Mouse (Mus musculus): ENCODE data around the gene Gtdc1. TPM values are rescaled to one million over a fixed set of nuclear protein-coding genes. Genes with fewer than 3 reads are reported as not detected.

Gtdc1 gene
- polyA plus RNA-seq, 1 experiment from 2014 or later: 19.2 TPM

- Histone ChIP-seq H3K27ac (replicated peaks) (no peak overlapping the region), H3K9me3 (no peaks in the 10 kb centered on the region), H3K4me1 (replicated peaks) (no peaks in the 10 kb centered on the region), H3K36me3 (no peaks in the 10 kb centered on the region), H3K27me3 (no peaks in the 10 kb centered on the region), H3K4me2 (no peak overlapping the region), H3K4me3 (no peak overlapping the region), H3K9ac (no peak overlapping the region)
- no peak for ATAC-seq (ENCODE audit: low FRiP score, low read depth)
- 64% methylated on average over 3 of the region's 3 CpGs for WGBS
Observed at GRCm38 (mm10) chr2:44956232-44956631, 28.8 kb upstream of the Gtdc1 start.

GRCm38 (mm10) chr2:44955506-44955905 is 28.0 kb upstream of the Gtdc1 start:
- H3K4me2 ChIP-seq: no peak overlapping the region

GRCm38 (mm10) chr2:44954180-44954579 is 26.7 kb upstream of the Gtdc1 start:
- Histone ChIP-seq H3K4me2 (no peak overlapping the region), H3K27me3 (no peaks in the 10 kb centered on the region), H3K9me3 (no peaks in the 10 kb centered on the region), H3K36me3 (no peaks in the 10 kb centered on the region), H3K4me3 (no peak overlapping the region), H3K9ac (no peak overlapping the region), H3K27ac (replicated peaks) (no peak overlapping the region), H3K4me1 (replicated peaks) (no peaks in the 10 kb centered on the region)
- 89% methylated on average over 1 of the region's 1 CpGs for WGBS
- ATAC-seq (ENCODE audit: low FRiP score, low read depth): no peak

More at GRCm38 (mm10) chr2:44955506-44955905, 28.0 kb upstream of the Gtdc1 start:
- ATAC-seq (ENCODE audit: low FRiP score, low read depth): no peak
- no peak overlapping the region for H3K9ac ChIP-seq
- 93% methylated on average over 6 of the region's 6 CpGs for WGBS
- no peak overlapping the region for H3K4me3 ChIP-seq
- H3K4me1 ChIP-seq (replicated peaks): no peaks in the 10 kb centered on the region
- H3K27me3 ChIP-seq: no peaks in the 10 kb centered on the region
- no peak overlapping the region for H3K27ac ChIP-seq (replicated peaks)
- no peaks in the 10 kb centered on the region for H3K9me3 ChIP-seq
- no peaks in the 10 kb centered on the region for H3K36me3 ChIP-seq

GRCm38 (mm10) chr2:44952830-44953422 is 25.5 kb upstream of the Gtdc1 start:
- no peaks in the 10 kb centered on the region for H3K27me3 ChIP-seq
- H3K36me3 ChIP-seq: no peaks in the 10 kb centered on the region
- no peak overlapping the region for H3K4me3 ChIP-seq
- no peak overlapping the region for H3K4me2 ChIP-seq
- ATAC-seq (ENCODE audit: low FRiP score, low read depth): no peak
- no peaks in the 10 kb centered on the region for H3K4me1 ChIP-seq (replicated peaks)
- WGBS: 34% methylated on average over 6 of the region's 6 CpGs
- H3K9me3 ChIP-seq: no peaks in the 10 kb centered on the region
- no peak overlapping the region for H3K9ac ChIP-seq
- H3K27ac ChIP-seq (replicated peaks): no peak overlapping the region

GRCm38 (mm10) chr2:44951651-44952213 is 24.3 kb upstream of the Gtdc1 start:
- Histone ChIP-seq H3K9ac (no peak overlapping the region), H3K27ac (replicated peaks) (no peak overlapping the region), H3K4me3 (no peak overlapping the region), H3K9me3 (no peaks in the 10 kb centered on the region), H3K4me2 (no peak overlapping the region), H3K27me3 (no peaks in the 10 kb centered on the region), H3K36me3 (no peaks in the 10 kb centered on the region), H3K4me1 (replicated peaks) (no peaks in the 10 kb centered on the region)
- WGBS: 54% methylated on average over 4 of the region's 4 CpGs
- ATAC-seq (ENCODE audit: low FRiP score, low read depth): no peak

- Histone ChIP-seq H3K4me1 (replicated peaks) (no peaks in the 10 kb centered on the region), H3K27ac (replicated peaks) (no peak overlapping the region), H3K4me2 (no peak overlapping the region), H3K27me3 (no peaks in the 10 kb centered on the region), H3K4me3 (no peak overlapping the region), H3K36me3 (no peaks in the 10 kb centered on the region), H3K9ac (no peak overlapping the region), H3K9me3 (no peaks in the 10 kb centered on the region)
- whole genome bisulfite sequencing: 94% methylated on average over 2 of the region's 2 CpGs
- no peak for ATAC-seq (ENCODE audit: low FRiP score, low read depth)
Observed at GRCm38 (mm10) chr2:44944689-44945088, 17.2 kb upstream of the Gtdc1 start.

- Histone ChIP-seq H3K9ac (no peak overlapping the region), H3K27me3 (no peaks in the 10 kb centered on the region), H3K4me2 (no peak overlapping the region), H3K4me3 (no peak overlapping the region), H3K36me3 (no peaks in the 10 kb centered on the region), H3K4me1 (replicated peaks) (peaks cover 3% of the 10 kb centered on the region; the same call in 1 of the 2 replicates), H3K27ac (replicated peaks) (no peak overlapping the region), H3K9me3 (no peaks in the 10 kb centered on the region)
- no peak for ATAC-seq (ENCODE audit: low FRiP score, low read depth)
- 79% methylated on average over 3 of the region's 3 CpGs for WGBS
Observed at GRCm38 (mm10) chr2:44930951-44931350, 3.5 kb upstream of the Gtdc1 start.

- WGBS: 84% methylated on average over 3 of the region's 3 CpGs
- Histone ChIP-seq H3K36me3 (no peaks in the 10 kb centered on the region), H3K4me1 (replicated peaks) (peaks cover 8% of the 10 kb centered on the region), H3K4me3 (no peak overlapping the region), H3K4me2 (no peak overlapping the region), H3K27ac (replicated peaks) (no peak overlapping the region), H3K9ac (no peak overlapping the region), H3K9me3 (no peaks in the 10 kb centered on the region), H3K27me3 (no peaks in the 10 kb centered on the region)
- no peak for ATAC-seq (ENCODE audit: low FRiP score, low read depth)
Observed at GRCm38 (mm10) chr2:44928631-44929030, 1.2 kb upstream of the Gtdc1 start.

- H3K4me3 ChIP-seq: peak overlapping the region; percentile 82
- peak; percentile 97 for ATAC-seq (ENCODE audit: low FRiP score, low read depth)
- 1% methylated on average over 40 of the region's 95 CpGs for WGBS
Observed at GRCm38 (mm10) chr2:44926683-44927481, 575 bp downstream of the Gtdc1 start.

GRCm38 (mm10) chr2:44926167-44926682 is 1.2 kb downstream of the Gtdc1 start:
- Histone ChIP-seq H3K27me3 (no peaks in the 10 kb centered on the region), H3K27ac (replicated peaks) (peak overlapping the region; percentile 93), H3K4me2 (peak overlapping the region; percentile 84), H3K36me3 (no peaks in the 10 kb centered on the region), H3K9me3 (no peaks in the 10 kb centered on the region), H3K9ac (peak overlapping the region; percentile 72), H3K4me3 (peak overlapping the region; percentile 82), H3K4me1 (replicated peaks) (peaks cover 8% of the 10 kb centered on the region)
- WGBS: under 1% methylated on average over 17 of the region's 17 CpGs
- ATAC-seq (ENCODE audit: low FRiP score, low read depth): no peak

More at GRCm38 (mm10) chr2:44926683-44927481, 575 bp downstream of the Gtdc1 start:
- Histone ChIP-seq H3K9me3 (no peaks in the 10 kb centered on the region), H3K36me3 (no peaks in the 10 kb centered on the region), H3K27me3 (no peaks in the 10 kb centered on the region), H3K4me1 (replicated peaks) (peaks cover 8% of the 10 kb centered on the region), H3K9ac (peak overlapping the region; percentile 72), H3K4me2 (peak overlapping the region; percentile 84), H3K27ac (replicated peaks) (peak overlapping the region; percentile 93)

- no peak for ATAC-seq (ENCODE audit: low FRiP score, low read depth)
- no peak overlapping the region for H3K9ac ChIP-seq
- H3K4me3 ChIP-seq: no peak overlapping the region
- no peak overlapping the region for H3K4me2 ChIP-seq
- H3K27me3 ChIP-seq: no peaks in the 10 kb centered on the region
- H3K36me3 ChIP-seq: no peaks in the 10 kb centered on the region
- no peaks in the 10 kb centered on the region for H3K9me3 ChIP-seq
- peaks cover 8% of the 10 kb centered on the region for H3K4me1 ChIP-seq (replicated peaks)
- no peak overlapping the region for H3K27ac ChIP-seq (replicated peaks)
Observed at GRCm38 (mm10) chr2:44924618-44925017, 2.8 kb downstream of the Gtdc1 start.
